Mouse (Mus musculus) bone marrow, adult 2 months (tissue): ENCODE measurements around the gene Srl.

Source experiments
- CTCF ChIP-seq: fragments of 200-500 bp; IDR thresholded peaks from 2 replicates; pipeline ENCODE4 v1.5.1; 2011; ENCODE audit warnings: low read length, control low read depth; ENCODE audit not compliant: control insufficient read depth, insufficient read depth
- POLR2A ChIP-seq: fragments of 200-500 bp; IDR thresholded peaks from 2 replicates; pipeline ENCODE4 v1.6.1; 2011; ENCODE audit warnings: low read depth, mild to moderate bottlenecking, control low read depth, low read length, borderline replicate concordance; ENCODE audit not compliant: control insufficient read depth

GRCm38 (mm10) chr16:4446395-4446794, 95.2 kb downstream of the Srl start:
- TF ChIP-seq POLR2A (no peak), CTCF (no peak)
